Mouse (Mus musculus): ENCODE measurements around the gene Tmbim7.

- TF ChIP-seq POLR2A (IDR thresholded peaks at IDR 0.05; ENCODE audit: borderline replicate concordance, low read depth, low read length) (no peak), CTCF (IDR thresholded peaks at IDR 0.05; ENCODE audit: low read depth, low read length) (no peak)
Measured at GRCm38 (mm10) chr5:3632285-3632684, 18.7 kb upstream of the Tmbim7 start.

Measured in bone marrow macrophage, adult 2 months (primary cell).